Mouse (Mus musculus) kidney, embryonic 15.5 days (tissue): ENCODE data around the gene Krt35. TPM values are rescaled to one million over a fixed set of nuclear protein-coding genes. Genes with fewer than 3 reads are reported as not detected.

Experiments
- ATAC-seq: fragments of 200-750 bp; cut with Nextera tagmentation; replicated peaks from 2 replicates; pipeline ENCODE4 v1.8.0; 2017; ENCODE audit warnings: moderate TSS enrichment; ENCODE audit not compliant: low FRiP score
- H3K27ac ChIP-seq: fragments of 300-500 bp; sonication (generic); 2 replicates; pipeline ENCODE4 v1.5.1; 2015; ENCODE audit warnings: mild to moderate bottlenecking, inconsistent platforms
- H3K27me3 ChIP-seq: fragments of 300-500 bp; sonication (generic); 2 replicates; pipeline ENCODE4 v1.6.1; 2015; ENCODE audit warnings: inconsistent platforms
- H3K36me3 ChIP-seq: fragments of 300-500 bp; sonication (generic); 2 replicates; pipeline ENCODE4 v1.6.1; 2015; ENCODE audit warnings: inconsistent platforms
- H3K4me1 ChIP-seq: fragments of 300-500 bp; sonication (generic); 2 replicates; pipeline ENCODE4 v1.6.1; 2015; ENCODE audit warnings: inconsistent platforms
- H3K4me2 ChIP-seq: fragments of 300-500 bp; sonication (generic); 2 replicates; pipeline ENCODE4 v1.6.1; 2015; ENCODE audit warnings: moderate library complexity, mild to moderate bottlenecking, inconsistent platforms
- H3K4me3 ChIP-seq: fragments of 300-500 bp; sonication (generic); replicated peaks from 2 replicates; pipeline ENCODE4 v1.5.1; 2015; ENCODE audit warnings: mild to moderate bottlenecking, inconsistent platforms
- H3K9ac ChIP-seq: fragments of 300-500 bp; sonication (generic); 2 replicates; pipeline ENCODE4 v1.6.1; 2015; ENCODE audit warnings: mild to moderate bottlenecking, inconsistent platforms
- H3K9me3 ChIP-seq: fragments of 300-500 bp; sonication (generic); replicated peaks from 2 replicates; pipeline ENCODE4 v1.6.1; 2016; ENCODE audit warnings: inconsistent platforms
- WGBS: fragments of 180-500 bp; shearing (Covaris S2); methylation state at CpG from one replicate; pipeline ENCODE4 v1.1.7; 2015; ENCODE audit warnings: mixed read lengths; 5-methylcytosine and 5-hydroxymethylcytosine counted together
- polyA plus RNA-seq: library from polyadenylated mRNA; unstranded; fragments of >200 nt; fragmentation: Nextera tagmentation; extraction: Ambion mirVana; gene quantifications from 2 replicates; pipeline ENCODE4 v1.2.1, GENCODE M21; 2015

The Krt35 gene
- polyA plus RNA-seq, 1 experiment from 2014 or later = not detected

DNA sequence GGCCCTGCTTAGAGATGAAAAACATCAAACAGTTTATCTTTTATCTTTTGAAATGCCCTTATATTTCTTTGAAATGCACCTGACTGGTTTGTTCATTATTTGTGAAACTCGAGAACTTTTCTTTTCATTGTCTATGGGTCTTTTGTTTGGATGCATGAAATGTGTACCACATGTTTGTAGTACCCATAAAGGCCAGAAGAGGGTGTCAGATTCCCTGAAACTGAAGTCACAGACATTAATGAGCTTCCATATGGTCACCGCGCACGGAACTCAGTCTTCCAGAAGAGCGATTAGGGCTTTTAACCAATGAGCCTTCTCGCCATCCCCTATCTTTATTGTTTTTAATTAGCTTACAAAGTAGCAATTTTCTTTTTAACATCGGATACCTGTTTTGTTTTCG, 37.2 kb downstream of the Krt35 start:
- no peak overlapping the region for H3K4me2 ChIP-seq
- H3K27ac ChIP-seq = no peak overlapping the region
- no peak for ATAC-seq
- H3K9me3 ChIP-seq = no peaks in the 10 kb centered on the region
- no peak overlapping the region for H3K9ac ChIP-seq
- WGBS = 52% methylated on average over 8 of the region's 8 CpGs
- no peaks in the 10 kb centered on the region for H3K4me1 ChIP-seq
- H3K27me3 ChIP-seq = no peaks in the 10 kb centered on the region
- H3K36me3 ChIP-seq = no peaks in the 10 kb centered on the region
- no peak overlapping the region for H3K4me3 ChIP-seq

- H3K27me3 ChIP-seq = no peaks in the 10 kb centered on the region
- H3K4me3 ChIP-seq = no peak overlapping the region
- 67% methylated on average over 9 of the region's 9 CpGs for WGBS
- H3K9me3 ChIP-seq = no peaks in the 10 kb centered on the region
- no peak overlapping the region for H3K27ac ChIP-seq
- ATAC-seq = no peak
- no peaks in the 10 kb centered on the region for H3K36me3 ChIP-seq
- H3K4me1 ChIP-seq = no peaks in the 10 kb centered on the region
- H3K9ac ChIP-seq = no peak overlapping the region
- no peak overlapping the region for H3K4me2 ChIP-seq
These were observed 40.1 kb downstream of the Krt35 start for GRCm38 (mm10) chr11:100055686-100056655.

DNA sequence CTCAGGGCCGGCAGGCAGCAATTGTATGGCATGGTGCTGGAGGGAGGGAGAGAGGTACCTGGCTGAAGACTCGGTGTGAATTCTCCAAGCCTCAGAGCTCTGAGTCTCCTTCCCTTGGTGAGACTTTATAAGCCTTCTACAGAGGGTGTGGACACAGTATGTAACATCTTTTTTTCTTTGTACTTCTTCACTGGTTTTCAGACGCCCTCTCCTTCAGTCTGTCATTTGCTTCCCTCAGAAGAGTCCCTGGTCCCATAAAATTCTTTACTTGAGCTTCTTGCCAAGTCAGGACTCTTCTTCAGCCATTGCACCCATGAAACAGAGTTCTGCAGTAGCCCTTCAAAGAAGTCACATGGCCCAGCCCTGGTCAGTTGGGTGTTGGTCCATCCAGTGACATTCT, 45.6 kb downstream of the Krt35 start, which contains the start of gene Krt31:
Krt31 (minus strand) TSS at position 101 of the 400 bp plus-strand sequence.
- no peaks in the 10 kb centered on the region for H3K36me3 ChIP-seq
- no peaks in the 10 kb centered on the region for H3K27me3 ChIP-seq
- H3K4me2 ChIP-seq = no peak within 1 kb of the TSS
- H3K4me3 ChIP-seq = no peak within 1 kb of the TSS
- no peaks in the 10 kb centered on the region for H3K4me1 ChIP-seq
- ATAC-seq = no peak
- H3K9ac ChIP-seq = no peak within 1 kb of the TSS
- no peak within 1 kb of the TSS for H3K27ac ChIP-seq
- 89% methylated on average over 3 of the region's 3 CpGs for WGBS
- H3K9me3 ChIP-seq = no peaks in the 10 kb centered on the region

- 89% methylated on average over 2 of the region's 2 CpGs for WGBS
- Histone ChIP-seq H3K9me3 (no peaks in the 10 kb centered on the region), H3K9ac (no peak overlapping the region), H3K27me3 (no peaks in the 10 kb centered on the region), H3K4me3 (no peak overlapping the region), H3K27ac (no peak overlapping the region), H3K4me2 (no peak overlapping the region), H3K4me1 (no peaks in the 10 kb centered on the region), H3K36me3 (no peaks in the 10 kb centered on the region)
- ATAC-seq = no peak
These were observed 48.8 kb downstream of the Krt35 start for GRCm38 (mm10) chr11:100047193-100047592.

DNA sequence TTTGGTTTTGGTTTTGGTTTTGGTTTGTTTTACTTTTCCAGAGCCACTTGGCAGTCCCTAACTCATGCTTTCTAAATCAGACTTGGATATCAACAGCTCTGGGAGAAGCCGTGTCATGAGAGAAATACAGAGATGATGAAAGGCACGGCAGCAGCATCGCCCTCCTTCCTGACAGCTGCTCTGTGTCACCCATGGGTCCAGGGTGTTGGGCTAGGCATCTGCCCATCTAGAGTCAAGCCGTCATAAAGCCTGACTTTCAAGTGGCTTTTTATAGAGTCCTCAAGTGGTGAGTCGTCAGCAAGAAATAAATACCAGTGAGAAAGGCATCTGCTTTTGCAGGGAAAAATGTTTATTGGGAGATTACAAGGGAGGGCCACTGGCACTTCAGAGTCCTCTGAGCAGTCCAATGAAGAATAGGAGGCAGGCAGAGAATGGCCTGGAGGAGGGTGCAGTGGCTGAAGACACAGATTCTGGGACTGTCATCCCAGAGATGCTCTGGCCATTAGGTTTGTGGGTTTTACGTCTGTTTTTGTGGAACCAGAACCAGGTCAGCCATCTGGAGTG, 49.7 kb downstream of the Krt35 start:
- Histone ChIP-seq H3K27me3 (no peaks in the 10 kb centered on the region), H3K36me3 (no peaks in the 10 kb centered on the region), H3K4me2 (no peak overlapping the region), H3K4me1 (no peaks in the 10 kb centered on the region), H3K27ac (no peak overlapping the region), H3K9me3 (no peaks in the 10 kb centered on the region), H3K9ac (no peak overlapping the region), H3K4me3 (no peak overlapping the region)
- ATAC-seq = no peak
- WGBS = 66% methylated on average over 6 of the region's 6 CpGs

Other genes starting within 250 kb of the Krt35 start
- not detected in 2 replicates for gene Krtap4-16, start 244.6 kb downstream of the Krt35 start, polyA plus RNA-seq
- gene Gm11568, start 238.3 kb downstream of the Krt35 start, polyA plus RNA-seq = not detected in 2 replicates
- gene Gm11559, start 231.8 kb downstream of the Krt35 start, polyA plus RNA-seq = not detected in 2 replicates
- not detected in 2 replicates for gene Krtap9-1, start 222.9 kb downstream of the Krt35 start, polyA plus RNA-seq
- gene Gm11567, start 217.1 kb downstream of the Krt35 start, polyA plus RNA-seq = not detected in 2 replicates
- gene Krtap31-1, start 188.3 kb downstream of the Krt35 start, polyA plus RNA-seq = not detected in 2 replicates
- not detected in 2 replicates for gene Gm11565, start 181.5 kb downstream of the Krt35 start, polyA plus RNA-seq
- gene Krtap31-2, start 159.9 kb downstream of the Krt35 start, polyA plus RNA-seq = not detected in 2 replicates
- gene Krtap9-5, start 147.8 kb downstream of the Krt35 start, polyA plus RNA-seq = not detected in 2 replicates
- not detected in 2 replicates for gene Krtap29-1, start 117.2 kb downstream of the Krt35 start, polyA plus RNA-seq
- gene Krtap16-1, start 109.6 kb downstream of the Krt35 start, polyA plus RNA-seq = not detected in 2 replicates
- not detected in 2 replicates for gene Krtap17-1, start 102.2 kb downstream of the Krt35 start, polyA plus RNA-seq
- gene Krt33a, start 80.0 kb downstream of the Krt35 start, polyA plus RNA-seq = not detected in 2 replicates
- not detected in 2 replicates for gene Krt33b, start 66.4 kb downstream of the Krt35 start, polyA plus RNA-seq
- gene Krt34, start 54.7 kb downstream of the Krt35 start, polyA plus RNA-seq = not detected in 2 replicates
- not detected in 2 replicates for gene Krt31, start 45.7 kb downstream of the Krt35 start, polyA plus RNA-seq
- gene Krt32, start 8.0 kb downstream of the Krt35 start, polyA plus RNA-seq = not detected in 2 replicates
- gene Krt36, start 9.4 kb upstream of the Krt35 start, polyA plus RNA-seq = 0.86 and 1.2 TPM in 2 replicates
- gene Krt13, start 25.3 kb upstream of the Krt35 start, polyA plus RNA-seq = 0.51 and 0.57 TPM in 2 replicates
- gene Krt15, start 39.7 kb upstream of the Krt35 start, polyA plus RNA-seq = 5.0 and 14.8 TPM in 2 replicates
- 69.7 and 75.3 TPM in 2 replicates for gene Krt19, start 52.4 kb upstream of the Krt35 start, polyA plus RNA-seq
- not detected in 2 replicates for gene Krt9, start 97.0 kb upstream of the Krt35 start, polyA plus RNA-seq
- gene Krt14, start 111.3 kb upstream of the Krt35 start, polyA plus RNA-seq = 4.9 and 5.8 TPM in 2 replicates
- gene Krt16, start 152.7 kb upstream of the Krt35 start, polyA plus RNA-seq = 0.55 TPM in 1 of 2 replicates, not detected in the other
- gene Krt17, start 164.8 kb upstream of the Krt35 start, polyA plus RNA-seq = 0.51 and 2.4 TPM in 2 replicates
- gene Krt42, start 173.6 kb upstream of the Krt35 start, polyA plus RNA-seq = not detected in 2 replicates
- gene Eif1, start 223.6 kb upstream of the Krt35 start, polyA plus RNA-seq = 1,620 and 1,743 TPM in 2 replicates
- not detected in 2 replicates for gene Gast, start 238.2 kb upstream of the Krt35 start, polyA plus RNA-seq